Mouse (Mus musculus): Measurements from ENCODE around the gene Rgs7.

Rgs7 gene

DNA sequence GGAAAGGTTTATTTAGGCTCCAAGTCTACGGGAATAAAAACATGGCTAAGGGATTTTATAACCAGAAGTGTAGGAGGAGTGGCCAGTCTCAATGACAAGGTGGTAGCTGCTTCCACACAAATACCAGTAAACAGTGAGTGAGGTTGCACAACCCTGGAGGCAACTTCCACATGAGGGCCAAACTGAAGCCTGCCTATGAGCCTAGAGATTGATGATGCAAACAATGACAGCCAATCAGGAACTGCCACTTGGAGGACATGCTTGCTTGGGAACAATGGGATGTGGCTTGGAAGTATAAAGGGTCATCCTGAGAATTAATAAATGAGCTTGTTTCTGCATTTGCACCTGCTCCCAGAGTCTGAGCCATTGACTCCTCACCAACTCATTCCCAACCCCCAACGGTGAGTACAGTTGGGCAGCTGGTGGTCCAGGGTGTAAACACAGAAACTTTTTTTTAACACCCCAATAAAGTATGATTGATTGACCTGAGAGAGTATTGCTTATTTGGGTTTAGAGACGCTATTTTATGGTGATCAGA, 162.3 kb downstream of the Rgs7 start:
- no peak for ATAC-seq (ENCODE audit: insufficient number of reproducible peaks, low FRiP score, low TSS enrichment)

DNA sequence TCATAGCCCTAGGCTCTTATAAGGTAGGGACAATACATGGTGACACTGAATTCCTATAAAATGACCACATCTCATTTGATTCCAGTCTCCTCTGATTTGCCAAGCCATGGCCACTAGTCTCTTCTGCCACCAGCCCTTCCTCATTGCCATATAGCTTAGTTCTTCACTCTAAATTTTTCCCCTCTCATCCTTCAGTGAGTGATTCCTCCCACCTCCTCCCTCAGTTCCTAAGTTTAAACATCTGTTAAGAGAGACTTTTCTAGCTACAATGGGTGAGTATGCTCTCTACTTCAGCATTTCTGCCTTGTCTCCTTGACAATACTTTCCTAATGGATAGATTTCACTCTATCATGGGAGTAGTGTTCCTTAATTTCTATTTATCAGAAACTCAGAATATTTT, 169.5 kb downstream of the Rgs7 start:
- ATAC-seq (ENCODE audit: insufficient number of reproducible peaks, low FRiP score, low TSS enrichment), result no peak

DNA sequence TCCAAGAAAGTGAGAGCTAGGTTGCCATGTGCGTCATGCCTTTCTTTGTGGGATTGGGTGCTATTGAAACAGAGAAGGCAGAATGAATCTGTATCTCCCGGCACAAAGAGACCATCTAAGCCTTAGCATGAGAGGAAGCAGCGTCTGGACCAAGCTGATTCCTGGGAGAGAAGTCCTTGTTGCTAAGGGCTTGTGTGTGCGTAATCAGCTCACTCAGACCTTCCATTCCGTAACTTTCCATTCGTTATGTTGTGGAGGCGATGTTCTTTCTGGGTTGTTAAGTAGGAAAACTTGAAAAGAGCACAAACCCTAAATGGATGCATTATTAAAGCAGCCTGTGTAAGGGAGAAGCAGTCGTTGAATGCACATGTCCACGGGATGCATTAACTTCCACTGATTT, 173.1 kb downstream of the Rgs7 start:
- ATAC-seq (ENCODE audit: insufficient number of reproducible peaks, low FRiP score, low TSS enrichment), result no peak

DNA sequence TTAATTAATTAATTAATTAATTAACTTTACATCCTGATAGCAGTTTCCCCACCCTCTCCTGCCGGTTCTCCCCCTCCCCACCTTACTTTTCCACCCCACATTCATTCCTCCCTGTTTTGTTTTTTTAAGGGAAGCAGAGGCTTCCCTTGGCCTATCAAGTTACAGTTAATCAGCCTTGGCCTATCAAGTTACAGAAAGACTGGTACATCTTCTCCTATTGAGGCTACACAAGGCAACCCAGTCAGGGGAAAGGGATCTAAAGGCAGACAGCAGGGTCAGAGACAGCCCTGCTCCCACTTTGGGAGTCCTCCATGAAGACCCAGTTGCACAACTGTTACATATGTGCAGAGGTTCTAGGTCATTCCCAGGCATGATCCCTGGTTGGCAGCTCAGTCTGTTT, 175.0 kb downstream of the Rgs7 start:
- no peak for ATAC-seq (ENCODE audit: insufficient number of reproducible peaks, low FRiP score, low TSS enrichment)

DNA sequence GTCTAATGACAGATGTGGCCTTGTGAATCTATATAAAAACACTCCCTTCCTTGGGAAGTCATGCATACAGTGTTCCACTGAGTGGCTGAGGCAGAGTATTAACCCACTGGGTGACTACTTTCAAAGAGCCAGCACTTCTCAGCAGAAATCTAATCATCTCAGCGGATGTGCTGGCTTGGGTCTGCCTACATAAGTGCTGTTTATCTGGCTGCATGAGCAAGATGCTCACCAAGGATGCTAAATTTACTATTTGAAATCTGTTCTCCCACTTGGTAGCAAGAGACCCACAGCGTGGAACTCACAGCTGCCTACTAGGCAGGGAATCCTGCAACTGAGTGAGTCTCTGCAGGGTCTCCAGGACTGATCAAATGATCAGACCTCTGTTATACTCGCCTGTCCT, 184.7 kb downstream of the Rgs7 start:
- no peak for ATAC-seq (ENCODE audit: insufficient number of reproducible peaks, low FRiP score, low TSS enrichment)

DNA sequence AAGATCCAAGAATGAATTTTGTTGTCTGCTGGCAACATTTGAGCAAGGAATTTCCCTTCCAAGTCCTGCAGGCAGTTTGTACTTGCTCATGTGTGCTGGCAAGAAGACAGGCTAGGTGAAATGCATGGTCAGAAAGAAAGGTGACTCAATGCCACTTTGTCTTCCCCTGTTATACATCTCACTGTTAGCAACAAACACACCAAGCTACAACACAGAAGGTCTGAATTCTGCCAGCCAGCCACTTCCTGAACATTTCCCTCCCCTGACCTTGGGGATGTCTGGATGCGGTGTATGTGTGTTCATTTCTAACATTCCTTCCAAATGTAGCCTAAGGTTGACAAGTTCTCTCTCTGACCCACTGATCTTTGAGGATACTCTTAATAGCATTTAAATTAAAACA, 191.4 kb downstream of the Rgs7 start:
- ATAC-seq (ENCODE audit: insufficient number of reproducible peaks, low FRiP score, low TSS enrichment), result no peak

DNA sequence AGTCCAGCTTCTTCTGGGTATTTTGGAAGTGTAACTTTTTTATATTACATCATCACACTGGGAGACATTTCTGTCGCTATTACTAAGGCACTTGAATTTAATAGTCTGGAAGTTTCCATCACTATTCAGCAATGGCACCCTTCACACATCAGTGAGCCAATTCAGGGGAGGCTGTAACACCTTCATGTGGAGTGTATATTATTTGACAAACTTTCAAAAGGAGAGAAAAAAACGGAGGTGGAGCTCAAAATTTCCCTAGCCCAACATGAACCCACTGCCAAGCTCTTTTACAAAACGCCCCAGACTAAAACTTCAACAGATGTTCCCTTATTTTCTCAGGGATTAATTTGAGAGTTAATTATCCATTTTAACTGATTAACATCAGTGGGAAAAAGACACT, 191.9 kb downstream of the Rgs7 start:
- ATAC-seq (ENCODE audit: insufficient number of reproducible peaks, low FRiP score, low TSS enrichment), result no peak

DNA sequence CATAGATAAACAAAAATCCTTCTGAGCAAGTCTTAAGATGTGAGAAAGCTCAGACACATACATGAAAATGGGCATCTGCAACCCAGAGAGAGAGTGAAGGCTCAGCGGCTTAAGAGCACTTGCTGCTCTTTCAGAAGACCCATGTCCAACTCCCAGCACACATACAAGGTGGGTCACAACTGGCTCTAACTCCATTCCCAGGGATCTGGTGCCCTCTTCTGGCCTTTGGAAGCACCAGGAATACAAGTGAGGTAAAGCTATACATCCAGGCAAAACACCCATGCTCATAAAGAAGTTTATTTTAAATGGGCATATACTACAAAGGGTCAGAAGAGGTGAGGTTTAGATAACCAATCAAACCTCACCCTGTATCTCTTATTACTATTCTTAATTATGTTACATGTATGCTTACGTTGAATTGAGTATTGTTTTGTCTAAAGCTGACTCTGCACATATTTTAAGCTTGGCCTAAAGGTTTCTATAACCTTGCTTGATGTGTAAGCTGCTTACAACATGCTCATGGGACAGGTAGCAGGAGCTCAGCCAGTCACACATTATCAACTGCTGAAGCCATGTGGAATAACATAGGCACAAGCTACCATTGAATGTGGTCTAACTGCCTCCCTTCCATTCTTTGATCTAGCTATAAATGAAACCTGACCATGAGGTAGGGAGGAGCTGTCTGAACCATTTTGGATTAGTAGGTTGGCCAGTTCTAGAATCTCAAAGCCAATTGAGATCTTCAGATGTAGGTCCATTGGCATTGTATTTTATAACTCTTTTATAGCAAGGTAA, 192.5 kb downstream of the Rgs7 start:
- no peak for ATAC-seq (ENCODE audit: insufficient number of reproducible peaks, low FRiP score, low TSS enrichment)

DNA sequence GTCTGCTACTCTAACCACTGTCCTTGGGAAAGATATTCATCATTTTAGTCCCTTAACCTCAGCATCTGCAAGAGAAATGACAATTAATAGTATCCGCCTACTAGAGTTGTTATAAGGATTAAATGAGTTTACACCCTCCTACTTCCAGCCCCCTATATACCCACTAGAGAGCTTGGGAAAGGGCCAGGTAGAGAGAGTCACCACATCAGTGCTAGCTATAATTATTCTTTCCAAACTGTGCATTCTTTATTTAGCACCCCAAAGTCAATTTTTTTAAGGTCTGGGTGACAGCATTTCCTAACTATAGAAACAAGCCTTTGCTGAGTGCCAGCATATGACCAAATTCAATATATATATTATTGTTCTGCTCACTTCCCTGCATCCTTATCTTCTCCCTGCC, 195.4 kb downstream of the Rgs7 start:
- ATAC-seq (ENCODE audit: insufficient number of reproducible peaks, low FRiP score, low TSS enrichment), result no peak

DNA sequence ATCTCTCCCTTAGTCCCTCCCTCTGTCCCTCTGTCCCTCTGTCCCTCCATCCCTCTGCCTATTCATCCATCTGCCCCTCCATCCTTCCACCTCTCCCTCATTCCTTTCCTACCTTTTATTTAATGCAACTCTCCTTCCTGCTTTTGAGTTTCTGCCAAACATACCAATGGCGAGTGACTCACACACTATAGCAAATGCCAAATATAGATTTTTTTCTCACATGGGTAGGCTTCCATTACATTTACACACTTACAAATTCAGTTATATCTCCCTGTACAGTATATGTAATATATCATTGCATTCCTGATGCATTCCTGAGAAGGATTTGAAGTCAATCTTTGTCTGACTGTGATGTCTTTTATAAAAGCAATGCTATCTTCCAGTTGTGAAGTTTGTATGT, 202.2 kb downstream of the Rgs7 start:
- ATAC-seq (ENCODE audit: insufficient number of reproducible peaks, low FRiP score, low TSS enrichment), result no peak

DNA sequence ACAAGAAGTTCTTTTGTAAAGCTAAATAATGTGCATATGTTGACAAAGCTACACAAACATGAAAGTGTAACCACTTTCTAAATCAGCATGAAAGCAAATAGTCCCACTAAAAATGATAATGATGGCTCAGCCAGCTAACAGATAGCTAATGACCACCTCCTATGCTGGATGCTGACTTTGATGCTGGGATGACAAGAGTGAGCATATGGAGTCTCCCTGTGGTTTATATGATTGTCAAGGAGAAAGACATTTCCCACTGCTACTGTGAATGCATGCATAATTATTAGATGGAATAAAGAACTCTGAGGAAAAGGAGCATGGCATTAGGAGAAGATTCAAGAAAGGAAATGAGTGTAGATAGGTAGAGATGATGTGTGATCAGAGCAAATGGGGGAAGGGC, 230.0 kb downstream of the Rgs7 start:
- no peak for ATAC-seq (ENCODE audit: insufficient number of reproducible peaks, low FRiP score, low TSS enrichment)

DNA sequence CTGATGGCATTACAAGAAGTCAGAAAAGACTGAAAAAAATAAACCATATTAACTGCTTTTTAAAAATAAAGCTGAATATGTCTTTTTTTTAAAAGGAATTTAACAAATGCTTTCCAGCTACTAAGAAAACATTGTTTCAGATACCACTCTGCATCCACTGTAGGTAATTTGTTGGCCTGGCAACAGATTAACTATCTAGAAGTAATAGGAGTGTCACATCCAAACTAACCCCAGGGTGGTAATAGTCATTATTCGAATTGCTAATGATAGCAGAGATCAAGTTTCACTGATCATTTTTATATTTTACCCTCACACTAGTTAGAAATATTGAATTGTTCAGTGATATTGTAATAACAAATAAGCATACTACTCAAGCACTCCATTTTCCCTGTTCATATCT, 232.9 kb downstream of the Rgs7 start:
- no peak for ATAC-seq (ENCODE audit: insufficient number of reproducible peaks, low FRiP score, low TSS enrichment)

DNA sequence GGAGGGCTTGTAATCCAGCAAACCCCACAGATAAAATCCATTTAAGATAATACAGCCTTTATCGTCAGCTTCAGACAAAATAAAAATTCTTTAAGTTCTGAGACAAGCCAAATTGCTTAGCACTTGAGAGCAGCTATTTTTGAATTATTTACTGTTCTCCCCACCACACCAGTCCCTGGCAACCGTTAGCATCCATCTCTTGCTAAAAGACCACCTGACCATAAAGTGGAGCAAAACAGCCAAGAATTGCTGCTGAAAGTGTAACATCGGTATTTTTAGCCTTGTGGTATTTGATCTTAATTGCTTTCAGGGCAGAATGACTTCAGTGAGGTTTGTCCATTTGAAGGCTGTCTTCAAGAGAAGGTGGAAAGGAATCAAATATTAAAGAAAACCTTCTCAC, 237.1 kb downstream of the Rgs7 start:
- ATAC-seq (ENCODE audit: insufficient number of reproducible peaks, low FRiP score, low TSS enrichment), result no peak

DNA sequence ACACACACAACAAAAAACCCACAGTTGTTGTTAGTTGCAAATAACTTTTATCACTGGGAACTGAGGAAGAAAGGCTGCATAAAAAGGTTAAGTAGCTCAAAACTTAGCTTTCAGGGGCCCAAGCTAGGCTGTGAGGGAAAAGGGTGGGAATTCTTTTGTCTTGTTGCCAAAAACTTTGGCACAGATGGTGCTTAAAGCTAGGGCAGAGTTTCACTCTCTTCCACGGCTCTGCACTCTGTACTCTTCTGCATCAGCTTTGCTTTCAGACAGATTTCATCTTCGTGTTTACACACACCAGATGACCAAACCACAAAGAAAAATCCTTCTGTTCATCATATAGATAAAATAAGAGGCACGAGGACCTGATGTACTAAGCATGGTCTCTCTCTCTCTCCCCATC, 237.6 kb downstream of the Rgs7 start:
- ATAC-seq (ENCODE audit: insufficient number of reproducible peaks, low FRiP score, low TSS enrichment), result no peak

DNA sequence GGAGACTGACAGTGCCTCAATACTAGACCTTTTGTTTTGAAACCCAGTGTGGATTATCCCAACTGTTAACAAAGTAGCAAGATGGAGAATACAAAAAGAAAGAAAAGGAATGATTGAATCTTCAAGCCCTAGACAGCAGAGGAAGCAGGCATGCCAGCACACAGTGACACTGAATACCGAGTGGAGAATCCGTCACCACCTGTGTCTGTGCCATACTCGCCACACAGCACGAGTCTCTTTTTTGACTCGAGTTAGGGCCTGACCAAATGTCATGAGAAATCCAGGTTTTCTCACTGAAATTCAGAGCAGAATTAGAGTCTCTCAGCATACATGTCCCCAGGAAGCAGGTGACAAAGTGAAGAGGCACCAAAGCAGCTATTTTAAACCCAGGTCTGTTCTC, 250.2 kb downstream of the Rgs7 start:
- peak; percentile 89 for ATAC-seq (ENCODE audit: insufficient number of reproducible peaks, low FRiP score, low TSS enrichment)

DNA sequence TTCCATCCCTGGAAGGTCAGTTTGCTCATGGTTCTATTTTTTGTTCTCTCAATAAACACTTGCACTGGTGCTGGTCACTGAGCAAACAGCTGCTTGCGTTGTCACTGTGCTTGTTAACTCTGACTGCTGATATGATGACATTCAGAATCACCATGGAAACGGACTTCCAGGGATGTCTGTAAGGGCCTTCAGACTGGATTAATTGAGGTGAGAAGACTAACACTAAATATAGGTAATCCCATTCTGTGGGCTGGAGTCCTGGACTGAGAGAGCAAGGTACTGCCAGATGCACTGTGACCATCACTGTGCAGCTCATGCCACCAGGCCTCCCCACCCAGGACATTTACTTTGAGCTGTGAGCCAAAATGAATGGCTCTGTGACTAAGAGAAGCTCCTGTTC, 252.2 kb downstream of the Rgs7 start:
- ATAC-seq (ENCODE audit: insufficient number of reproducible peaks, low FRiP score, low TSS enrichment), result no peak

DNA sequence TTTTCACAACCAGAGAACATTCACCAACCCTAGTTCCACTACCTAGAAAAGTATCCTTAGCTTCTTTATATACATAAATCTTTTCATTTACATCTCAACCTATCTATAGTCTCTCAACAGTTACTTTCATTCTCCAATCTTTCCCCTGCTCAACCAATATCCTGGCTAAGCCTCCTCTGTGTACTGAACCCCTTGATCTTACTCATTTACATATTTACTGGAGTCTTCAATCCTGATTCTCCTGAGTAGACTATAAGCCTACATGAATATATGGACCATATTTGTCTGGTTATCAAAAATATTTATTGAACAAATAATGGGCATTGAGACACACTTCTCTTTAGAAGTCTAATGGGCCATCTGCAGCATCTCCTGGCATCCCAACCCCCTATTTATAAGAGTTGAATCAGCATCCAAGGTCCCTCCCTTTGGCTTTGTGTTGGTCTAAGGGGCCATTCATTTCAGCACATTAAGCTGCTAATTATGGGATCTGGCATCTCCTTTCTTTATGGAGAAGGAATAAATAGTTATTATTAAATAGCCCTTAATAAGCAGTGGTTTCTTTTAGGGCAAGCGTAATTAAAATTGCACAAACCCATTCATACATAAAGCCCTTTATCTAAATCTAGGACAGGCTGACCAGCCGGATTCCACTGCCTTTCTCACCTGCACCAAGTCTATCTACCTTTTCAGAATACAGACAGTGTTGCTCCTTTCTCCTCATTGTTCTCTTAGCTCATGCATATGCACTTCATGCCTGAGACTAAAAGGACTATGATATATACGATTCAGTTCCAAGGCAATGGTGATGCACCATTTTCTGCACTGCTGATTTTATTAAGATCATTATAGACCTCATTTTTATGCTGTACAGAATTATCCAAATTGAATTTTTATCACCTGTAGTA, 270.5 kb downstream of the Rgs7 start:
- ATAC-seq (ENCODE audit: insufficient number of reproducible peaks, low FRiP score, low TSS enrichment), result no peak

DNA sequence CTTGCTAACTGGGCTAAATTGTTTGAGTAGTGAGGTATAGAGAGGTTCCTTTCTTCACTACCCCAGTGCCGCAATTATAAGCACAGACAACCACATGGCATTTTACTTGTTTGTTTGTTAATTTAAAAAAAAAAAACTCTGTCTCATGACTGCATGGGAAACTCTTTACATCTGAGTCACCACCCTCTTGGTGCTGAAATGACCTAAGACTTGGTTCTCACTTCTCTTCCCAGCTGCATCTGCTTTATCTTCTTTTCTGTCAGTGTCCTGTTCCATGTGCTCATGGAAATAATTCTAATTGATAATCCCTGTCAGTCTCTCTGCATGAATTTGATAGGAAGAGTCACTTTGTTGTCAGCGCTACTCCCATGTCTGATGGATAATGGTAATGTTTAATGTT, 272.7 kb downstream of the Rgs7 start:
- no peak for ATAC-seq (ENCODE audit: insufficient number of reproducible peaks, low FRiP score, low TSS enrichment)

DNA sequence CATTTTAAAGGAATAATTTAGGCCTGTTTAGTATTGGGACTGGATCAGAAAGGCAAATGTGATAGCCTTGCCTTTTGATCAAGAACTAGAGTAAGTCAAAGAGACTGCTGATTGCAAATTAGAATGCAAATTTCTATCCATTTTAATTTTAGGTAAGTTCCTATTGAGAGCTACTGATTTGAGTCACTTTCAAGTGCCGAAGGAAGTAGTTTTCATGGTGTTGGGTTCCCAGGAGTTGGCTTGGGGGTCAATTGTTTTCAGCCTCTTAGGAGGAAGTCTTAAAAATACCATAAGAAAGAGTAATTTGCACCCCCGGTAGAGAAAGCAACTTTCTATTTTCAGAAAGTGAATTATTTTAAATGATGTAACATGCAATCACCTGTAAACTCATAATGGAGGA, 285.3 kb downstream of the Rgs7 start:
- ATAC-seq (ENCODE audit: insufficient number of reproducible peaks, low FRiP score, low TSS enrichment), result no peak

DNA sequence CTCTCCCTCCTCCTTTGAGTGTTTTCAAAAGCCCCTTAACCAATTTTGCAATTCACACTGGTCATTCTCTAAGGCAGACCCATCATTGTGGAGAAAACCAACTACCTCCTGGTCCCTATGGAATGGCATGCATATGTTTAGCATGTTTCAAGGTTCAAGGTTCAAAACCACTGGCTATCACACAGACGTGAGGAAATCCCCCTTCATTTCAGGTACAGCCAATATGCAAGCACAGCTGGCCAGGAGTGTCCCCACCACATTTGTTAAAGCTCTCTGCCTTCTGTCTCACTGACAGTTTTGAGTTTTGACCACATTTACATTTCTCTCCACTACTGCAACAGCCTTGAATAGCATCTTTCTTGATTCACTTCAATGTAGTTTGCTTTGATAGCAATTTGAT, 286.7 kb downstream of the Rgs7 start:
- no peak for ATAC-seq (ENCODE audit: insufficient number of reproducible peaks, low FRiP score, low TSS enrichment)

DNA sequence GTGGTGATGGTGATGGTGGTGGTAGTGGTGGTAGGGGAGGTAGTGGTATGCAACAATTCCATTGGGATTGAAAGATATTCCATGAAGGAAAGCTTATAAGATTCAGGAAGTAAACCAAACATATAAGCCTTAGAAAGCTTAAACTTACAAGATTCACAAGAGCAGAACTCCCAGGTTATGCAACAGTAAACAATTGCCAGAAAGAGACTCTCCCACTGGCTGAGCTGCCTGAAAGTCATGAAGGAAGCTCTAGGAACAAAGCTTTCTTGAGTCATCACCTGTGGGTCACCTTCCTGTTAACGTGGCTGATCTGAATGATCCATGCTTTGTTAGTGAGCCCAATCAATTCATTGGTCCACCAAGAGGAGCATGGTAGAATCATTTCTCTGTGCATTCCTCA, 288.8 kb downstream of the Rgs7 start:
- no peak for ATAC-seq (ENCODE audit: insufficient number of reproducible peaks, low FRiP score, low TSS enrichment)

DNA sequence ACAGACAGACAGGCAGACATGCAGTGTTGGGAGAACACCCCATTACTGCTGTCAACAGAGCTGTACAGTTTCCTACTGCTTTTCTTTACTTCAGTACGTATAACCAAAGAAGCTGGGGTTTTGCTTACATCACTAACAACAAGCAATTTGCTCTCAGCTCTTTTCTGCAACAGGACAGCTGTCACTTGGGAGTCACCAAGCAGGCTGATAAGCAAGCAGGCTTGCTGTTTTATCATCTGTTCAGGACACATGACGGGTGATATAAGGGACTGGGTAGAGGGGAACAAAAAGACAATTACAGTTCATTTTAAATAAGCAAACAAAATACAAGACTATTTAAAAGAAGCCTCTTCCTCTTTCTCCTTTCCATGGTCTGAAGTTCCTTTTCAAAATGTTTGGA, 289.4 kb downstream of the Rgs7 start:
- no peak for ATAC-seq (ENCODE audit: insufficient number of reproducible peaks, low FRiP score, low TSS enrichment)
